Mouse (Mus musculus) embryonic facial prominence, embryonic 14.5 days (tissue): Measurements from ENCODE around the gene Rsl1d1. TPM values are rescaled to one million over a fixed set of nuclear protein-coding genes. Genes with fewer than 3 reads are reported as not detected.
A peak's percentile ranks its signal among the peaks of the same experiment; 100 is the strongest.
"Not testable (repeated sequence)": the region's sequence is repeated elsewhere in the genome, so short reads cannot be mapped to it uniquely, and the experiment has no call there.

Source experiments
- ATAC-seq: fragments of 200-750 bp; cut with Nextera tagmentation; 2 replicates; pipeline ENCODE4 v1.8.0; 2017; ENCODE audit warnings: low read depth, moderate number of reproducible peaks, moderate TSS enrichment
- DNase-seq: peaks from one replicate; pipeline ENCODE4 v3.0.0-alpha.2; 2015; ENCODE audit warnings: low spot score
- H3K27ac ChIP-seq: fragments of 300-500 bp; sonication (generic); replicated peaks from 2 replicates; pipeline ENCODE4 v1.5.1; 2014; ENCODE audit warnings: low read depth, mild to moderate bottlenecking, low read length, moderate library complexity
- H3K27me3 ChIP-seq: fragments of 300-500 bp; sonication (generic); replicated peaks from 2 replicates; pipeline ENCODE4 v1.6.1; 2014; ENCODE audit warnings: low read length; ENCODE audit not compliant: control insufficient read depth, insufficient read depth
- H3K36me3 ChIP-seq: fragments of 300-500 bp; sonication (generic); 2 replicates; pipeline ENCODE4 v1.6.1; 2014; ENCODE audit warnings: low read length, mixed read lengths; ENCODE audit not compliant: control insufficient read depth, insufficient read depth
- H3K4me1 ChIP-seq: fragments of 300-500 bp; sonication (generic); 2 replicates; pipeline ENCODE4 v1.6.1; 2014; ENCODE audit warnings: antibody characterized with exemption, low read length; ENCODE audit not compliant: control insufficient read depth, insufficient read depth
- H3K4me2 ChIP-seq: fragments of 300-500 bp; sonication (generic); 2 replicates; pipeline ENCODE4 v1.6.1; 2014; ENCODE audit warnings: low read depth, mild to moderate bottlenecking, low read length, moderate library complexity, mixed read lengths
- H3K4me3 ChIP-seq: fragments of 300-500 bp; sonication (generic); 2 replicates; pipeline ENCODE4 v1.5.1; 2014; ENCODE audit warnings: low read depth, mild to moderate bottlenecking, low read length
- H3K9ac ChIP-seq: fragments of 300-500 bp; sonication (generic); 2 replicates; pipeline ENCODE4 v1.6.1; 2014; ENCODE audit warnings: low read depth, mild to moderate bottlenecking, low read length, moderate library complexity, mixed read lengths
- H3K9me3 ChIP-seq: fragments of 300-500 bp; sonication (generic); 2 replicates; pipeline ENCODE4 v1.6.1; 2016; ENCODE audit warnings: low read length; ENCODE audit not compliant: control insufficient read depth
- WGBS: fragments of 180-500 bp; shearing (Covaris S2); extraction: QIAGEN DNeasy Blood & Tissue Kit; methylation state at CpG from one replicate; pipeline ENCODE4 v1.1.7; 2014; 5-methylcytosine and 5-hydroxymethylcytosine counted together
- polyA plus RNA-seq: library from polyadenylated mRNA; unstranded; fragments of >200 nt; fragmentation: Nextera tagmentation; extraction: Ambion mirVana; gene quantifications from 2 replicates; pipeline ENCODE4 v1.2.1, GENCODE M21; 2014

The Rsl1d1 gene
- polyA plus RNA-seq, 1 experiment from 2014 or later: 169 TPM

DNA sequence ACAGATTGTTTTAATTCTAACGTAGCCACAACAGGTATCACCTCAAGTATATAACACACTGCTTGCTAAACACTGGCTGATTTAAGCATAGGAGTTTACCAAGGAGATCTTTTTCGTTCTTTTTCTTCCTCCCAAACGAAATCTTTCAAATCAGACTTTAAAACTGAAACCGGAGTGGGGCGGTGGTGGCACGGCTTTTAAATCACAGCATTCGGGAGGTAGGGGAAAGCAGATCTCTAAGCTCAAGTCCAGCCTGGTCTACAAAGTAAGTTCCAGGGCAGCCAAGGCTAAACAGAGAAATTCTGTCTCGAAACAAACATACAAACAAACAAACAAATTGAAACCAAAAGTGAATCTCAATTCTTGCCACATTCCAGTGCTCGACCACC lies 28.0 kb downstream of the Rsl1d1 start:
- ATAC-seq: no peak
- Histone ChIP-seq H3K27me3 (no peaks in the 10 kb centered on the region), H3K4me3 (peak overlapping the region; percentile 97), H3K9ac (peak overlapping the region; percentile 90), H3K36me3 (no peaks in the 10 kb centered on the region), H3K4me1 (peaks cover 13% of the 10 kb centered on the region), H3K9me3 (no peaks in the 10 kb centered on the region), H3K4me2 (peak overlapping the region; percentile 85), H3K27ac (peak overlapping the region; percentile 91)
- 3% methylated on average over 9 of the region's 9 CpGs for WGBS
- no peak for DNase-seq

DNA sequence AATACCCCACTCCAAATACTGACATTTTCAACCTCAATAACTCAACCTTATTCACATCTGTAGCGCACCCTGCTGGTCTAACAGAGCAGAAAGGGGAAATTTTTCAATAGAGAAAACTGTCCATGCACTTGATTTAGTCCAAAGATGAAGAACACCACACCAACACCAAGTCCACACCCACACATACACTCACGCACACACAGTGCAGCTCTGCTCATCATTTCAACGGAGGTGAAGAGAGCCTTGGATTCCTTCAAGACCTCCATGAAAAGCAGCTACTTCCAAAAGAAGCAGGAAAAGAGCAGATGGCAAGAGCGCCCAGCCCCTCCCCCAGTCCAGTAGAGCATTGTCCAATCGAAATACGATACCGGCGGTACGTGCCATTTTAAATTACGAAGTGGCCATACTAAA lies 28.5 kb downstream of the Rsl1d1 start:
- peak overlapping the region; percentile 85 for H3K4me2 ChIP-seq
- H3K9me3 ChIP-seq: no peaks in the 10 kb centered on the region
- H3K27ac ChIP-seq: no peak overlapping the region
- H3K9ac ChIP-seq: peak overlapping the region; percentile 90
- peaks cover 13% of the 10 kb centered on the region for H3K4me1 ChIP-seq
- H3K4me3 ChIP-seq: peak overlapping the region; percentile 97
- WGBS: 7% methylated on average over 10 of the region's 10 CpGs
- no peaks in the 10 kb centered on the region for H3K27me3 ChIP-seq
- ATAC-seq (no peak), DNase-seq (peak; percentile 67)
- H3K36me3 ChIP-seq: no peaks in the 10 kb centered on the region

DNA sequence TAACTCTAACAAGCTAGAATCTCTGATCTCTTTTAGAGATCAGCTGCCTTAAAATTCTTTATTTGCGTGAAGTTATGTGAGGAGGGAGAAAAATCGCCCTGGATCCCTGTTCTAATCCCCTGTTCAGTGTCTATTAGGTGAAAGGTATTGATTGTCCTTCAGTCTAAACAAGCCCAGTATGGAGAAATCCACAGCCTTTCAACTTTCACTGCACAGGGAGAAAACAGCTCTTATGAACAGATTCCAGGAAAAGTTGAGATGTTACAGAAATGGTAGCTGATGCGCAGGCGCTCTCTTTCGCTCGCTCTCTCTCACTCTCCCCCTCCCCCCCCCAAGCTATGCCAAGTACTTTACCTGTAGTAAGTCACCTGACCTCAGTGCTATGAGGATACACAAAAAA lies 31.5 kb downstream of the Rsl1d1 start:
- Histone ChIP-seq H3K9ac (no peak overlapping the region), H3K4me1 (peaks cover 9% of the 10 kb centered on the region)

GRCm38 (mm10) chr16:11166431-11166830 lies 36.7 kb downstream of the Rsl1d1 start:
- Histone ChIP-seq H3K27me3 (no peaks in the 10 kb centered on the region), H3K4me1 (peaks cover 5% of the 10 kb centered on the region; the same call in 1 of the 2 replicates), H3K4me3 (no peak overlapping the region), H3K9ac (no peak overlapping the region), H3K27ac (no peak overlapping the region), H3K36me3 (peaks cover 10% of the 10 kb centered on the region), H3K9me3 (no peaks in the 10 kb centered on the region), H3K4me2 (no peak overlapping the region)
- WGBS: 71% methylated on average over 2 of the region's 2 CpGs
- no peak for DNase-seq
- no peak for ATAC-seq

More for the DNA sequence above, 31.5 kb downstream of the Rsl1d1 start:
- Histone ChIP-seq H3K9me3 (no peaks in the 10 kb centered on the region), H3K4me2 (no peak overlapping the region), H3K36me3 (no peaks in the 10 kb centered on the region), H3K27me3 (no peaks in the 10 kb centered on the region), H3K27ac (no peak overlapping the region), H3K4me3 (no peak overlapping the region)
- ATAC-seq: no peak
- WGBS: 83% methylated on average over 6 of the region's 6 CpGs
- DNase-seq: no peak

- ATAC-seq (0 out of 2 replicates have a peak, but pooled peaks have one; percentile 12), DNase-seq (peak; percentile 24)
- Histone ChIP-seq H3K27ac (peak overlapping the region; percentile 63), H3K4me2 (no peak overlapping the region), H3K9ac (no peak overlapping the region), H3K36me3 (peaks cover 19% of the 10 kb centered on the region), H3K4me3 (no peak overlapping the region), H3K4me1 (no peaks in the 10 kb centered on the region), H3K27me3 (no peaks in the 10 kb centered on the region), H3K9me3 (no peaks in the 10 kb centered on the region)
- WGBS: 75% methylated on average over 3 of the region's 3 CpGs
Observed at GRCm38 (mm10) chr16:11164695-11165255, 38.4 kb downstream of the Rsl1d1 start.

DNA sequence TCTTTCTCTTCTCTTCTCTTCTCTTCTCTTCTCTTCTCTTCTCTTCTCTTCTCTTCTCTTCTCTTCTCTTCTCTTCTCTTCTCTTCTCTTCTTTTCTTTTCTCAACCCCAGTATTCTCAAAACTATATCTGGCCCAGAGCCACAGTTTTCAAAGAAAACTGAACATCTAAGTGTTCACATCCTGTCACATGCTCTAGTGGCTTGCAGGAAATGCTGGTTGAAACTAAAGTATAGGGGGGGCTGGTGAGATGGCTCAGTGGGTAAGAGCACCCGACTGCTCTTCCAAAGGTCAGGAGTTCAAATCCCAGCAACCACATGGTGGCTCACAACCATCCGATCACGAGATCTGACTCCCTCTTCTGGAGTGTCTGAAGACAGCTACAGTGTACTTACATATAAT lies 45.4 kb downstream of the Rsl1d1 start:
- H3K4me1 ChIP-seq, ATAC-seq, H3K9me3 ChIP-seq, H3K9ac ChIP-seq, H3K4me3 ChIP-seq, H3K4me2 ChIP-seq, H3K27me3 ChIP-seq, H3K27ac ChIP-seq, DNase-seq: not testable (repeated sequence)
- 68% methylated on average over 1 of the region's 3 CpGs for WGBS
- peaks cover 81% of the 10 kb centered on the region for H3K36me3 ChIP-seq

DNA sequence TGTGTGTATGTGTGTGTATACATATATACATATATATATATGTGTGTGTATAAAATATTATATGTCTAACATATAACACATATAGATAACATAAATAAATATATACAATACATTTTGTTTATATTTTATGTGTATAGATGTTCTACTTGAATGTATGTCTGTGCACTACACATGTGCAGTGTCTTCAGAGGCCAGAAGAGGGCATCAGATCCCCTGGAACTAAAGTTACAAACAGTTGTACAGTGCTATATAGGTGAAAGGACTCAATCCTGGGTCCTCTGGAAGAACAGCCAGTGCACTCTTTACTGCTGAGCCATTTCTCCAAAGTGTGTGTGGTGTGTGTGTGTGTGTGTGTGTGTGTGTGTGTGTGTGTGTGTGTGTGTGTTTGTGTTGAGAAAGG lies 48.6 kb downstream of the Rsl1d1 start:
- no peak for DNase-seq
- H3K9ac ChIP-seq: no peak overlapping the region
- H3K36me3 ChIP-seq: peaks cover 83% of the 10 kb centered on the region
- H3K4me1 ChIP-seq: no peaks in the 10 kb centered on the region
- H3K27ac ChIP-seq: no peak overlapping the region
- no peak for ATAC-seq
- no peak overlapping the region for H3K4me3 ChIP-seq
- H3K4me2 ChIP-seq: no peak overlapping the region
- no peaks in the 10 kb centered on the region for H3K27me3 ChIP-seq
- H3K9me3 ChIP-seq: no peaks in the 10 kb centered on the region

GRCm38 (mm10) chr16:11143706-11144483 lies 59.2 kb downstream of the Rsl1d1 start:
- H3K9me3 ChIP-seq, H3K4me2 ChIP-seq, ATAC-seq, H3K27me3 ChIP-seq, H3K27ac ChIP-seq, H3K4me1 ChIP-seq, DNase-seq, H3K9ac ChIP-seq, H3K4me3 ChIP-seq: not testable (repeated sequence)
- H3K36me3 ChIP-seq: peaks cover 86% of the 10 kb centered on the region
- WGBS: 30% methylated on average over 52 of the region's 56 CpGs
